Mouse (Mus musculus) spleen, postnatal 4 days (tissue): ENCODE results near the gene Gas2l2.
A peak's percentile ranks its signal among the peaks of the same experiment; 100 is the strongest.

Source experiments
- DNase-seq, 2 experiments: peaks; one replicate each; pipeline ENCODE4 v3.0.0; 2022; ENCODE audit warnings: low spot score in 2 of 2

The Gas2l2 gene

DNA sequence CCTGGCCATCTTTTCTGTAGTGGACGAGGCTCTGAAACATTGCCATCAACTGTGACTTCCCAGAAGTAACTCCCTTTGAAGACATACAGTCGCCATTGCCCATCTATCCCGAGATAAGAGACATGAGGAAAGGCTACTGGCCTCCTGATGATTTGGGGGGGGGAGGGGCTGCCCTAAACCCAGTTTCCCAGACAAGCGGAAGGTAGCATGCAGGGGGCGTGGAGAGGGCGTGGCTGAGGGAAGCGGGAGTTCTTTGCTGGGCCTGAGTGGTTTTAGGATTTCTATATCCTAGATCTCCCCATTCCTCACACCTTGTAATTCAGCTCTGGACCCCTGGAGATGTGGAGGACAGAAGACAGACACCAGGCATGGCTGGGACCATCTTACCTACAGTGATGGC lies 14.6 kb upstream of the Gas2l2 start:
- no peak for DNase-seq

DNA sequence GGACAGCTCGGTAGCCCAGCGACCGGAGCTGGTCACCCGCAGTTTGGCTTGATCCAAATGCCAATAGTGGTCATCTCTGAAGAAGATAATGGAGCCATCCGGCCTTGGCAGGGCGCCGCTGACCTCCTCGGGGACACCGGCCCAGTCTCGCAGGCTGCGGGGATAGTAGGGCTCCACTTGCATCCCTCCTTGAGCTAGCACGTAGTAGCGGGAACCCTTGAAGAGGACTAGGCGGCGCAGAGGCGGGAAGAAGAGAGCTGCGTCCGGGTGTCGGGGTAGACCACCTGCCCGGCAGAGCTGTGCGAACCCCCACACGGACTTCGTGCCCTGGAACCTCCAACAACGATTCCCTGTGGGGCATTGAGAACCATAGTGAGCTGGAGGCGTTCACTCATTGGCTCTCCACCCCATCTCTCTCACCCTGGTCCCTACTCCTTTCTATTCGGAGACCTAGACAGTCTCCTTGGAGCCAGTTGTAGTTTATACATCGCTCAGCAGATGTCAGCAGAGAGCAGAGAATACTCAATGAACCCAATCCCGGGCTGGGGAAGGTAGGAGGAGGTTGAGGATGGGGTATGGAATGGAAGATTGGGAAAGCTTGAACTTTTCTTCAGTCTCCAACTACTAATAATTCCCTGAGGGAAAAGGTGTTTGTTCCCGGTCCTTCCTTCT lies 13.5 kb upstream of the Gas2l2 start:
- DNase-seq, result peak; percentile 56 to 79

DNA sequence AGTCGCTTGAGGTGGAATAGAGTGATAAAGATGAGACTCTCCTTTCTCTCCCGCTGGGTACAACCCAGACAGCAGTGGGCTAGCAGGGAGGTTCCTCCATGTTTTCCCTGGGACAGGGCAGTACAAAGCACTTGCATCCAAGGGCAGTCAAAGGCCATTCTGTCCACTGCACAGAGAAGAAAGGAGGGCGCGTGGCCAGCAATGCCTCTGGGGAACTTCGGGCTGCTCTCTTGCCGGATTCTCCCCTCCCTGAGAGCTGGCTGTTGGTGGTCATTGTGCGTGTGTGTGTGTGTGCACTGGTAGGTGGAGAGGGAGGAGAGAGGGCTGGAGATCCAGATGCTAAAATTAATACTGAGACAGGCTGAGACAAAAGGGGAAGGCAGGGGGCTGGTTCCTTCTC lies 12.0 kb upstream of the Gas2l2 start:
- no peak for DNase-seq

DNA sequence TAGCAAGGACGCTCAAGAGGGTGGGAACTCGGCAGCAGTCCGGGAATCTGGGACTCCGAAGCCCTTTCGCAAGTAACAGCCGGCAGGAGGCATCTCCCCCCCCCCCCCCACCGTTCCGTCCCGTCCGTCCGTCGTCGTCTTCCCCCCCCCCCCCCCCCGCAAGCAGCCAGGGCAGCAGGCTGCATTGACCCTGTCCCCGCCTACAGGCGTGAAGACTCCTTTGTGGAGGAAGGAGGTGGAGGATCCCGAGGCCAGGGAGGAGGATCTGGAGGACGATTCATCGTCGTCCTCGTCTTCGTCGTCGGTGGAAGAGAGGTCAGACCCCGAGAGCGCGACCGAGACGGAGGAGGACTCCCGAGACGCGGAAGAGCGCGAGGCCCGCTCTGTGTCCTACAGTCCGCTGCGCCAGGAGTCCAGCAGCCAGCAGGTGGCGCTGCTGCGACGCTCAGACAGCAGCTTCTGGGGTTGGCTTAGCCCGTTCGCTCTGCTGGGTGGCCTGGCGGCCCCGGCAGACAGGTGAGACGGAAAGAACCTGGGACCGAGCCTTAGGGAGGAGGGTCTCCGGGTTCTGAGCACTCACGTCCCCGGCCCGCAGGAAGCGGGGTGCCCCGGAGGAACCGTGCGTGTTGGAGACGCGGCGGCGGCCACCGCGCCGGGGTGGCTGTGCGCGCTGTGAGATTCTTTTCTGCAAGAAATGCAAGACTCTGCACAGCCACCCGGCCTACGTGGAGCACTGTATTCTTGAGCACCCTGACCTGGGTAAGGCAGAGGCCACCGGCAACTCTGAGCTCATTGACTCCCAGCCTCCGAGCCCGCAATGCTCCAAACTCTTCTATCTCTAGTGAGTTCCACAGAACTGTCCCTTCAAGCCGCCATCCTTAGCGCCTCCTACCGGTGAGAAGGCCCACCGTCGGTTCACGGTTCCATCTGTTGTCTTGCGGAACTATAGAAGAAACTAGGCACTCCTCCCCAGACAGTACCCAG lies 11.1 kb upstream of the Gas2l2 start:
- peak; percentile 86 to 95 for DNase-seq

DNA sequence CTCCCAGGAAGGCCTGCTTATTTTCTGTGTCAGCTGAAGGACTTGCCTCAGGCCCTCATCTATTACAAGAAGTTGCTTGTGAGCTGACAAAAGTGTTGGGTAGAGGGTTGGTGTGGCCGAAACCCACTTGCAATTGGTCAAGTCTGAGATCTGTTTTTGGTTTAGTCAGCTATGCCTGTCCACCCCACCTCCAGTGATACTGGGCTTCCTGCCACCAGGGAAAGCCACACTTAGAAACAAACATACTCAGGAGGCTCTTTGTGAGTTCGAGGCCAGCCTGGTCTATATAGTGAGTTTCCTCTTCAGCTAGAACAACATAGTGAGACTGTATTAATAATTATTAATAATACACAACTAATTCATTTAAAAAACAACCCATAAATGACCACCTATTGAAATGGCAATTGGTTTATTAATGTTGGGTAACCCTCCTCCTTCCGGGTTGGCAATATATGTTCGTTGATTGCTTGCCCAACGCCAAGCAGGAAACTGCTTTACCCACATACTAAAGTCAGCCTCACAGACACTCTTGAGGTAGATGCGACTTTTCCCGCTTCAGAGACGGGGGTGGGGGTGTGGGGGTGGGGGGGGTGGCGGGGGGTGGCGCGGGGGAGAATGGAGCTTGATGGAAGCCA lies 10.3 kb upstream of the Gas2l2 start:
- DNase-seq, result no peak

DNA sequence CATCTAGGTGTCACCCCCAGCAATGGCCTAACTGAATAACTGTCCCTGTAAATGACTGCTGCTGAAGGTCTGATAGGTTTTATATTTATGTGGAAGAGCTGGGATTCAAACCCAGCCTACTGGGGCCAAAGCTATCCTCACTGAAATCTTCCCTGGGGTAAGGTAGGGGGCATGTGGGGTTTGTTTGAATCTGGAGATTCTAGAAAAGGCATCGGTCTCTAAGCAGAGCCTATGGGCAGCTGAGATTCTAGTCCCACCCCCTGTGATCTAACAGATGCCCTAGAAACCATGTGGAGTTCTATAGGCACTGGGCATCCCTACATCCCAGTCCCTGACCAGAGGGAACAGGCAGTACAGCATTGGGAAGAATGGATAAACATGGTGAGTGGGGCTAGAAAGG lies 8.1 kb upstream of the Gas2l2 start, which contains the start of gene 1700020L24Rik:
TSS of gene 1700020L24Rik (plus strand) at position 301 of the 400 bp plus-strand sequence.
- DNase-seq, result no peak

DNA sequence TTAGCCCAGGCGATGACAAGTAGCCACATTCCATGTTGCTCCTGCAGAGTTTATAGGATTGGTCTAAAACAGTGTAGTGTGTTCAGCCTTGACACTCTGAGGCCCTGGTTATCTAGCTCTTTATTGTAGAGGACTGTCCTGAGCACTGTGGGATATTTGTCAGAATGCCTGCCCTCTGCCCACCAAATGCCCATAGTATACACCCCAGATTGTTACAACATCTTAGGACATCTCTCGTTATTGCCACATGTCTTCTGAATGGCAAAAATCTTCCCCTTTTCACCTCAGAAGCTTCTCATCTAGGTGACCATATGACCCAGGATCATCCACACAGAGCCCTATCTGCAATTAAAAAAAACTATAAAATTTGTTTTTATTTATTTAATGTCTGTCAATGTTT lies 3.3 kb upstream of the Gas2l2 start:
- DNase-seq, result no peak

DNA sequence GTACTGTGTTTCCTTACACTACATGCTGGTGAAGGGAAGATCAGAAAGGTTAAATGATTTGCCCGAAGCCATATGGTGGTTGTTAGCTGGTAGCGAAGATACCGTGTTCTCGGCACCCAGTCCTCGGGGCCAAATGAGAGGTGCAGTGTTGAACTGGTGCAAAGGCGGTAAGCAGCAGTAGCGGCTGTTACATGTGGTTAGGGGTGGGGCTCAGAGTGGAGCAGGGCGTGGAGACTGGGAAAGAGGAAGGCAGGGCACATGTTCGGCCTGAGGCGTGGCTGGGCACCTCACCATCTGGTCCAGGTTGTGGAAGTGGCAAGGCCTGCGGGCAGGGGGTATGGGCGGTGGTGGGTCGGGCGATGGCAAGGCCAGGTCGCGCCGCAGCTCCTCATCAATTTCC lies 2.3 kb downstream of the Gas2l2 start:
- no peak for DNase-seq

DNA sequence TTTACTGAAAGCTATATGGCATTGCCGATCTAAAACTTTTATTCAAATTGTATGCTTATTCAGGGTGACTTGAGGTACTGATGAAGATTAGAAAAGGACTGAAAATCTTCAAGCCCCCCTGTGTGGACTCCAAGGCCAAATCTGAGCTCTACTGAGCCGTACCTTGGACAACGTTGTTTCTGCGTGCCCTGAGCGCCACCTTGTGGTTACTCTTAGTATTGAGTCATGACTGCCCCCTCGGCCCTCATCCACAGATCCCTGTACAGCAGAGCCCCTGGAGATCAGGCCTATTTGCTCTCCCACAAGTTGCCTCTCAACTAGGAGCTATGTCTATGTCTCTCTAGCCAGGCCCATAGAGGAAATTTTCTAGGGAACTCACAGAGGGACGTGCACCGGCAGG lies 4.6 kb downstream of the Gas2l2 start:
- DNase-seq, result peak; percentile 70 to 89

DNA sequence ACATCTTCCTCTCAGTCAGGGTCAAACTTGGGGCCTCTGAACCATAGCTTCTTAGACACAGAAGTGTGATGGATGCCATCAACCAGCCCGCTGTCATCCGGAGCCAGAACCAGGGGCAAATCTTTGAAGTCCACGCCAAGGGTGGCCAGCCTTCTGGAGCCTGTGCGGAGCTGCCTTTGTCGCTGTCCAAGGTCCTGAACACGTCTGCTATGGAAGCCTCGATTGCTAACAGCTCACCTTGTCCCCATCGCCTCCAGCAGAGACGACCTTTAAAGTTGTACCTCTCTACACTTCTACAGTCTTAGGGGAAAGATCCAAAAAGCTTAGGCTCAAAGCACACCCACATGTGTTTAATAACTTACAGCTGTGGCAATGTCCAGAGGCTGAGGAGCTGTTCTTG lies 8.0 kb downstream of the Gas2l2 start:
- peak; percentile 53 to 87 for DNase-seq

DNA sequence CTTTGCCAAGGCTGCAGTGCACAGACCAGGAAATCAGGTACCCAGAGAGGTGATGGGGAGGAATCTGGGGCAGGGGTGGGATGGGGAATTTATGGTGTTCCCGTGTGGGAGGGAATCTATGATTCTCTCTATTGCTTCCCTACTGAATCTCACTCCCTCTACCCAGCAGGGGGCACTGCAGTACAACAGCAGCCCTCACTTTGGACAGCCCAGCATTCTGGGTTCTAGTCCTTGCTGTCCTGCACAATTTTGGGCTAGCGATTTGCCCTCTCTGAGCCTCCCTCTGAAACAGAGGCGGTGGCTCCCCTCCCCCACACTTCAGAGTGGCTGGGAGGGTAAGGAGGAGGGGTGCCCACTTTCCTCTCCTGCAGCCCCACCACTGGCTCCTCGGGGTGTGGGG lies 8.9 kb downstream of the Gas2l2 start:
- no peak for DNase-seq

DNA sequence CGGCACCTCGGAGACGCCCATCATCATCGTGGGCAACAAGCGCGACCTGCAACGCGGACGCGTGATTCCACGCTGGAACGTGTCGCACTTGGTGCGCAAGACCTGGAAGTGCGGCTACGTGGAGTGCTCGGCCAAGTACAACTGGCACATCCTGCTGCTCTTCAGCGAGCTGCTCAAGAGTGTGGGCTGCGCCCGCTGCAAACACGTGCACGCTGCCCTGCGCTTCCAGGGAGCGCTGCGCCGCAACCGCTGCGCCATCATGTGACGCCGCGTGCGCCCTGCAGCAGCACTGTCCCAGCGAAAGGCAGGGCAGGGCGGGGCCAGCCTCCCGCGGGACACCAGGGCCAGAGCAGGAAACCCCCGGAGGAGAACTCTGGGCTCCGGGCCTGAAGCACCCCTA lies 10.7 kb downstream of the Gas2l2 start:
- DNase-seq, result no peak

DNA sequence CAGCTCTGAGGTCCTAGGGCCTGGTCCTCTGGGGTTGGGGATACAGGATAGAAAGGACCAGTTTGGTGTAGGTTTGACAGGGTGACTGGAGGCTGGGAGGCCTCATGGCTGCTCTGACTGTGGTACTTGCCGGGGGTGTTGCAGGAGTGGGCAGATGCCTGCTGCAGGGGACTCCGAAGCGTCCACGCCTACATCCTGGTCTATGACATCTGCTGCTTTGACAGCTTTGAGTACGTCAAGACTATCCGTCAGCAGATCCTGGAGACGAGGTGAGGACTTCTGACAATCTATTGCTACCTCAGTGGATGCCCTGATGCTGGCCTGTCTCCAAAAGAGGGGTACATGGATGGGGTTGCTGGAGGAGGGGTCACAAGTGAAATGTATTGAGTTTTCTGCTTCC lies 11.5 kb downstream of the Gas2l2 start:
- DNase-seq, result no peak

DNA sequence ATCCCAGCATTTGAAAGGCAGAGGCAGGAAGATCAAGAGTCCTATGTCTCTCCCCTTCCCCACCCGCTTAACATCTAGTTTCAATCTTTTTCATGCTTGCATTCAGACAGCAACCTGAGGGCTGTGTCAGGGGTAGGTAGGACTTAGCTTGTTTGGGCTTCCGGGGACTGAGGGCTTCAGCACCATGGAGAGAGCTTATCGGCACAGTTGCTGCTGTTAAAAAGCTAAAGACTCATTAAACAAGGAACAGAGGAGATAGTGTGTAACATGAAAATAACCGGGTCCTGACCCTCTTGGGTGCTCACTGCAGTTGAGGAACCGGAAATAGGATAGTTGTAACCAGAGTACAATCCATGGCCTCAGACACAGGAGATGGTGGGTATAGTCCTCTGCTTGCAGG lies 12.2 kb downstream of the Gas2l2 start:
- DNase-seq, result peak in 1 of 2 experiments; percentile 40

DNA sequence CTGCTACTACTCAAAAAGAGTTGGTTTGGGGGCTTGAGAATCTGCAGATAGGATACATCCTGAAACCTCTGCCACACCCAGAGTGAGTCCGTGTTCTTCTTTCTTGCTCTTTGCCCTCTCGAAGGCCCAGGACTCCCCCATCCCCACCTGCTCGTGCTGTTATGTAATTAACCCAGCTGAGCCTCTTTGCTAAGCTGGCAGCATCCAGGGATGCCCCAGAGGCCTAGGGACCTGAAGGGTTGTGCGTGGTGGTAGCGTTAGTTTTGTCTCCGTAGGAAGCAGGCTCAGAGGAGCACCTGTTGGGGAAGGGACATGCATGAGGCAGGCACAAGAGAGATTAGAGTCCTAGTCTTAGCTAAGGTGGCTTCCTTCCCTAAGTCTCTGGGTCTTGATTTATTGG lies 18.7 kb downstream of the Gas2l2 start:
- no peak for DNase-seq

DNA sequence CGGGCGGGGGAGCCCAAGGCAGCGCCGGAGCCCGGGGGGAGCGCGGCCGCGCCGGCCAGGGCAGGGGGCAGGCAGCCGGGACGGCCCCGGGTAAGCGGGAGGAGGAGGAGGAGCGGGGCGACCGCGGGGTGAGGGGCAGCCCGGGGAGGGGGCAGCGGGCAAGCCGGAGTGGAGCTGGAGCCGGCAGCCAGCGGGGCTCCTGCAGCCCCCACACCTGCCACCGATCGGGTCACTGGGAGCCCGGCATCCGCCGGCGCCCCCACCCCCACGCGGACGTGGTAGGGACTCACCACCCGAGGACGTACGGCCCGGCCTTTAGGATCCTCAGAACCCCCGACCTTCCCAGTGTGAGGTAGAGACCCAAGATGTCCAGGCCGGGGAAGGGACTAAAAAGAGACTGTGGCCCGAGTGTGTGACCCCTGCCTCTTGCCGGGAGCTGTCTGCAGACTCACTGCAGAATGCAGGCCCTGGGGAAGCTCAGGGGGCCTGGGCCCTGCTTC lies 19.4 kb downstream of the Gas2l2 start:
- no peak for DNase-seq

DNA sequence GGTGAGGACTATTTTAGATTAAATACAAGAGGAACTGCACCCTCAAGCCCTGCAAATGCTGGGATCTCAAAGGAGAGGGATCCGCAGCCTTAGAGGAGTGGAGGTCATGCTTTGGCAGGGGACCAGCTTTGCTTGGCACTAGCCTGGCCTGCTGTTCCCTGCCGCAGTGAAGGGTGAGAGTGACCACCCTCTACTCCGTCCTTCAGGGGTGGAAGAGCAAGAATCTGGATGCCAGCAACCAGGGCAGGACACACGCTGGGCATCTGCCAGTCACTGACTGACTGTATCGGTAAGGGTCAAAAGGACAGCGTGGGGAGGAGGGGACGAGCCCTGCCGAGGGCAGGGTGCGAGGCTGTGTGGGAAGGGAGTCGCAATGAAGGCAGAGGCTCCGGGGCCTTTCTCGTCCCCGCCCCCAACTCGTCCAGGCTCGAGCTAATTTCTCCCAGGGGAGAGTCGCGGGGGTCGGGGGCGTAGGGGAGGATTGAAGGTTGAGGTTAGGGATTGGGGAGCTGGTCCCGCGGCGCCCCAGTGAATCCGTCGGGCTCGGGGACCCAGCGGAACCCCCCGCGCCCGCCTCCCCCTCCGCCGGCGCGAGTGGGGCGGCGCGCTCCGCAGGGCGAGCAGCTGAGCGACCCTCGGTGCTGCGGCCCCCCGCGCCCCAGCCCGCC lies 20.0 kb downstream of the Gas2l2 start, which contains the start of gene Rasl10b:
TSS of gene Rasl10b (plus strand) at position 51 of the 668 bp plus-strand sequence.
- no peak for DNase-seq

DNA sequence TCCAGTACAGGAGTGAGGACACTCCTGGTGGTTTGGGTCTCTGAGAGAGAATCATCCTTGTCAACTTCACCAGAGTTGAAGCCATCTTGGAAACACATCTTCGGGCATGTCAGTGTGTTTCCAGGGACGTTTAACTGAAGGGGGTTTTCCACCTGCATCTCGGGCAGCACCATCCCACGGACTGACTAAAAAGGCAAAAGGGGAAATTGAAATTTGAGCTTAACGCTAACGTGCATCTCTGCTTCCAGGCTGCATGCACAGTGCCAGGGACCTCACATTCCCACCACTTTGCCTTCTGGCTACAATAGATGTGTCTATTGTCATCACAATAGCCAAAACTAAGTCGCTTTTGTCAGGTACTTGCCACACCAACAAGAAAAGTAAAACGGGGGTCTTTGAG lies 21.0 kb downstream of the Gas2l2 start:
- no peak for DNase-seq

DNA sequence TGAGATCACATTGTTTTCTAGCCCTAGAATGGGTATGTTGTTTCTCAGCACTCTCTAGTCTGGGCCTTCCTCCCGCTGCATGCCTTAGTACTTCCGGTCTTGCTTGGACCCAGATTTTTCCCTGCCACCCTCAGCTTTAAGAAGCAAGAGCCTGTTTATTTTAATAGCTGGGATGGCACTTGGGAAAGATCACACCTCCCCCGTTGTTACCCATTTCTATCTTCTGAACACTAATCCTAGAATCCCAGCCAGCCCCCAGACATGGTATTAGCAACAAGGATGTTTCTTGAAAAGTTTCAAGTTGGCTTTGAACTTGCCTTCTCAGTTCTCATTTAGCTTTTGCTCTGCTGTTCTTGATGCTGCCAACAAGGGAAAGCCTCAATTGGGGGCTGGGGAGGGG lies 22.9 kb downstream of the Gas2l2 start:
- DNase-seq, result no peak

DNA sequence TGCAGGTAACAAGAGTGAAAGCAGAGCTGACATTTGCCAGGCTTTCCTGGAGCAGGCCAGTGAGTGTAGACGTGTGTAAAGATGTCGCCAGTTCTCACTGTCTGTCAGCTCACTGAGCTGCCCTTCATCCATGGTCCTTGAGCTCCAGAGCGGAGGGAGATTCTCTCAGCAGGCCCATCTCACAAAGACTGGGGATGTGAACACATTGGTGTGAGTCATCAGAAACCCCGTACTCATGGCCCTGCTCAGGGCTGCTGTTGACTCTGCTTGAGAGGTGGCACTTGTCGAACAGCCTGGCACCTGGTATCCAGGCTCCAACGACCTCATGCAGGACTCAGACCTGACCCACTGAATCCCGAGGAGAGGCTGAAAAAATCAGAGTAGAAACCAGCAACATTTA lies 25.5 kb downstream of the Gas2l2 start:
- DNase-seq, result no peak

DNA sequence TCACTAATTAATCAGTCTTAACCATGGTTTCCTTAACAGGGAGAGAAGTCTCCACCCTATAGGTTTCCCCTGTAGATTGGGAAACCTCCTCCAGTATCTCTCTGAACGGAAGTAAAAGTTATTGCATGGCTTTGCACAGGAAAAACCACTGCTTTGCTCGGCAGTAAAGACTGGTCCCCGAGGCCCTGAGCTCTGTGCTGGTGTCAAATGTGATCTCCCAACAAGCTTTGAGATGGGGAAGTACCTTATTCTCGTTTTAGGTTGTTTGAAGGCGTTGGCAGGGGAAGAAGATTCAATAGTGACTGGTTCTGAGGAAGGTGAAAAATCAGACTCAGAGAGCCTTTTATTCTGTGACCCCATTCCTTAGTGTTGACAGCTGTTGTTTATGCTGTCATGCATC lies 30.5 kb downstream of the Gas2l2 start:
- no peak for DNase-seq

DNA sequence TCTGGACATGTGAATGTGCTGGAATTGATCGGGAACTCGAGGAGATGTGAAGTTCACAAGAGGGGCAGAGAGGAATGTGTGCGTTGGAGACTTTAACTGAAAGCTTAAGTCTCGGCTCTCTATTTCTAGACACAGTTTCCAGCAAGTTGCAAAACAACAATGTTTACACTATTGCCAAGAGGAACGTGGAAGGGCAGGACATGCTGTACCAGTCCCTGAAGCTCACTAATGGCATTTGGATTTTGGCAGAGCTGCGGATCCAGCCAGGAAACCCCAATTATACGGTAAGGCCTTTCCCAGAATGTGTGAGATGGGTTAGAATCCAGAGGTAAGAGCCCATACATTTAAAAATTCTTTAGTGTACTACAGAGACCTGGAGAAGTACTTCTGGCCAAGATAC lies 31.6 kb downstream of the Gas2l2 start:
- no peak for DNase-seq
